Mouse (Mus musculus) forelimb bud, embryonic 11.5 days (tissue): ENCODE data around the gene Cpne7.

Experiments
- DNase-seq: peaks from one replicate; pipeline ENCODE4 v3.0.0-alpha.2; 2012; ENCODE audit warnings: low read depth, low spot score

Cpne7 gene

GRCm38 (mm10) chr8:123181391-123181790 is 64.2 kb downstream of the Cpne7 start:
- DNase-seq = no peak
